Mouse (Mus musculus) myocyte (in vitro differentiated cells): Measurements from ENCODE around the gene Wbp1l. TPM values are rescaled to one million over a fixed set of nuclear protein-coding genes. Genes with fewer than 3 reads are reported as not detected.

Source experiments
- H3K27me3 ChIP-seq: one replicate; pipeline ENCODE4 v1.6.1; 2011; ENCODE audit not compliant: control insufficient read depth, insufficient read depth, insufficient read length
- H3K36me3 ChIP-seq: one replicate; pipeline ENCODE4 v1.6.1; 2011; ENCODE audit not compliant: control insufficient read depth, insufficient read depth
- H3K4me2 ChIP-seq: one replicate; pipeline ENCODE4 v1.6.1; 2011; ENCODE audit warnings: low read depth, control low read depth
- H3K4me3 ChIP-seq: one replicate; pipeline ENCODE4 v1.5.1; 2011; ENCODE audit warnings: mild to moderate bottlenecking, control low read depth, moderate library complexity
- H3K79me2 ChIP-seq: one replicate; pipeline ENCODE4 v1.6.1; 2011; ENCODE audit not compliant: control insufficient read depth, insufficient read depth
- H3ac ChIP-seq: one replicate; pipeline ENCODE4 v1.6.1; 2011; ENCODE audit not compliant: control insufficient read depth, insufficient read length
- CEBPB ChIP-seq: IDR thresholded peaks from 2 replicates; pipeline ENCODE4 v1.6.1; 2011; ENCODE audit warnings: mild to moderate bottlenecking, moderate library complexity; ENCODE audit not compliant: poor library complexity, insufficient read depth, severe bottlenecking
- E2F4 ChIP-seq: IDR thresholded peaks from one replicate; pipeline ENCODE4 v1.6.1; 2011; ENCODE audit warnings: mild to moderate bottlenecking, control low read depth, moderate library complexity; ENCODE audit not compliant: insufficient read depth
- MAX ChIP-seq: IDR thresholded peaks from one replicate; pipeline ENCODE4 v1.6.1; 2011; ENCODE audit warnings: low read depth, mild to moderate bottlenecking, control low read depth
- MYOD1 ChIP-seq, 3 experiments: IDR thresholded peaks; one replicate each; pipeline ENCODE4 v1.6.1; 2011; ENCODE audit warnings: control low read depth in 2 of 3, low read depth in 2 of 3, mild to moderate bottlenecking in 2 of 3, moderate library complexity in 1 of 3; ENCODE audit not compliant: insufficient read length in 2 of 3, control insufficient read depth in 1 of 3
- MYOG ChIP-seq, 3 experiments: IDR thresholded peaks; one replicate each; pipeline ENCODE4 v1.6.1; 2011; ENCODE audit warnings: control low read depth in 2 of 3, low read depth in 2 of 3, mild to moderate bottlenecking in 2 of 3; ENCODE audit not compliant: insufficient read length in 2 of 3, control insufficient read depth in 1 of 3, insufficient read depth in 1 of 3
- POLR2A ChIP-seq: IDR thresholded peaks from one replicate; pipeline ENCODE4 v1.6.1; 2011; ENCODE audit warnings: low read depth, mild to moderate bottlenecking, control low read depth, moderate library complexity; ENCODE audit not compliant: insufficient read length
- POLR2AphosphoS2 ChIP-seq: IDR thresholded peaks from one replicate; pipeline ENCODE4 v1.6.1; 2011; ENCODE audit warnings: low read depth, control low read depth; ENCODE audit not compliant: insufficient read length
- REST ChIP-seq: IDR thresholded peaks from one replicate; pipeline ENCODE4 v1.6.1; 2011; ENCODE audit warnings: mild to moderate bottlenecking, control low read depth, moderate library complexity; ENCODE audit not compliant: insufficient read depth, insufficient read length
- SRF ChIP-seq: IDR thresholded peaks from one replicate; pipeline ENCODE4 v1.6.1; 2011; ENCODE audit warnings: low read depth; ENCODE audit not compliant: control insufficient read depth, insufficient read length
- TCF12 ChIP-seq: IDR thresholded peaks from one replicate; pipeline ENCODE4 v1.6.1; 2011; ENCODE audit warnings: mild to moderate bottlenecking, control low read depth; ENCODE audit not compliant: poor library complexity, insufficient read depth, severe bottlenecking
- TCF3 ChIP-seq: IDR thresholded peaks from one replicate; pipeline ENCODE4 v1.6.1; 2011; ENCODE audit warnings: low read depth, control low read depth; ENCODE audit not compliant: insufficient read length
- USF1 ChIP-seq: IDR thresholded peaks from one replicate; pipeline ENCODE4 v1.6.1; 2011; ENCODE audit warnings: low read depth, mild to moderate bottlenecking, control low read depth, moderate library complexity
- polyA plus RNA-seq: library from polyadenylated mRNA; unstranded; fragments of >200 nt; fragmentation: generic; extraction: Trizol; gene quantifications from one replicate; pipeline ENCODE4 v1.2.1, GENCODE M21; 2012; ENCODE audit warnings: missing spikeins

Gene Wbp1l
- polyA plus RNA-seq, 1 experiment: 39.8 TPM

- H3K27me3 ChIP-seq: no peaks in the 10 kb centered on the region
- TF ChIP-seq MYOG (IDR thresholded peaks at IDR 0.05; ENCODE audit: control insufficient read depth in 1 of 3, insufficient read depth in 1 of 3, insufficient read length in 2 of 3, low read depth in 2 of 3) (peak in 1 of 3 experiments; percentile 35), POLR2AphosphoS2 (no peak)
- H3K4me3 ChIP-seq: no peak overlapping the region
- no peak overlapping the region for H3ac ChIP-seq
- H3K79me2 ChIP-seq: peaks cover 20% of the 10 kb centered on the region
- H3K36me3 ChIP-seq: no peaks in the 10 kb centered on the region
- H3K4me2 ChIP-seq: peak overlapping the region; percentile 65
Observed at GRCm38 (mm10) chr19:46619001-46619400, 20.1 kb downstream of the Wbp1l start.

- Histone ChIP-seq H3K4me3 (no peak overlapping the region), H3K27me3 (no peaks in the 10 kb centered on the region), H3K4me2 (peak overlapping the region; percentile 65)
Observed at GRCm38 (mm10) chr19:46619518-46619917, 20.6 kb downstream of the Wbp1l start.

GRCm38 (mm10) chr19:46620016-46620808 is 21.3 kb downstream of the Wbp1l start:
- H3K4me2 ChIP-seq: peak overlapping the region; percentile 65
- no peak overlapping the region for H3ac ChIP-seq
- H3K4me3 ChIP-seq: no peak overlapping the region
- no peaks in the 10 kb centered on the region for H3K36me3 ChIP-seq
- H3K27me3 ChIP-seq: no peaks in the 10 kb centered on the region
- H3K79me2 ChIP-seq: peaks cover 27% of the 10 kb centered on the region
- TF ChIP-seq TCF3 (no peak), MYOG (IDR thresholded peaks at IDR 0.05; ENCODE audit: control insufficient read depth in 1 of 3, insufficient read depth in 1 of 3, insufficient read length in 2 of 3, low read depth in 2 of 3) (peak in 2 of 3 experiments; percentile 22 to 48), MAX (no peak), E2F4 (no peak), MYOD1 (IDR thresholded peaks at IDR 0.05; ENCODE audit: control insufficient read depth in 1 of 3, insufficient read length in 2 of 3, low read depth in 2 of 3) (peak in 2 of 3 experiments; percentile 6 to 56), REST (no peak), TCF12 (no peak), CEBPB (peak; percentile 62; the same call in 1 of the 2 replicates)

More at GRCm38 (mm10) chr19:46619518-46619917, 20.6 kb downstream of the Wbp1l start:
- no peaks in the 10 kb centered on the region for H3K36me3 ChIP-seq
- no peak overlapping the region for H3ac ChIP-seq
- peaks cover 21% of the 10 kb centered on the region for H3K79me2 ChIP-seq
- TF ChIP-seq USF1 (no peak), REST (no peak), POLR2A (no peak), TCF12 (no peak), TCF3 (no peak), SRF (no peak), POLR2AphosphoS2 (no peak)

GRCm38 (mm10) chr19:46621236-46622183 is 22.6 kb downstream of the Wbp1l start:
- Histone ChIP-seq H3K27me3 (no peaks in the 10 kb centered on the region), H3K4me2 (peak overlapping the region; percentile 65), H3K36me3 (peaks cover 5% of the 10 kb centered on the region), H3K4me3 (no peak overlapping the region), H3K79me2 (peaks cover 25% of the 10 kb centered on the region), H3ac (no peak overlapping the region)
- TF ChIP-seq E2F4 (no peak), USF1 (no peak), POLR2AphosphoS2 (no peak), MYOG (IDR thresholded peaks at IDR 0.05; ENCODE audit: control insufficient read depth in 1 of 3, insufficient read depth in 1 of 3, insufficient read length in 2 of 3, low read depth in 2 of 3) (no peak)

- H3K4me2 ChIP-seq: peak overlapping the region; percentile 52
- TF ChIP-seq MYOG (IDR thresholded peaks at IDR 0.05; ENCODE audit: control insufficient read depth in 1 of 3, insufficient read depth in 1 of 3, insufficient read length in 2 of 3, low read depth in 2 of 3) (no peak), USF1 (no peak), MAX (no peak), CEBPB (no peak), TCF12 (no peak), POLR2A (no peak), SRF (no peak), POLR2AphosphoS2 (no peak), TCF3 (no peak), E2F4 (no peak)
- H3K27me3 ChIP-seq: no peaks in the 10 kb centered on the region
- H3K79me2 ChIP-seq: peaks cover 21% of the 10 kb centered on the region
- H3ac ChIP-seq: no peak overlapping the region
- H3K36me3 ChIP-seq: peaks cover 5% of the 10 kb centered on the region
- H3K4me3 ChIP-seq: no peak overlapping the region
Observed at GRCm38 (mm10) chr19:46622659-46623193, 23.8 kb downstream of the Wbp1l start.
